Mouse (Mus musculus): ENCODE results near the gene Ankrd13d.

DNA sequence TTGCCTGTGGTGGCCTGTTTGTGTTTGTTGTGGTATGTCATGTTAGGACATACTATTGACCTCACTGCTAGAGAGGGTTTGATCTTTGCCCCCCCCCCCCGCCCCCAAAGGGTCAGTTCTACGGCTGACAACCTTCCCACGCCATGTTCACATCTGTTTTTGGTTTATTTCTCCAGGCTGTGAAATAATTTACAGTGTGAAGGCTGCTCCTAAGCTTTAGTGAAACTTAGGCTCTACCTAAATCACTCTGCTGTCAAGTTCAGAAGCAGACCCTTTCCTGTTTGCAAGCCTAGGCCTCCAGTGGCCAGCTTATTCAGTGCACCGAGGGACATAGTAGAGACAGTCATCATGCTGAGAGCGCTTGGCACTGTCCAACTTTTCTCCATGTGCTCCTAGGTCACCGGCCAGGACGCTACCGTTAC, 42.7 kb downstream of the Ankrd13d start:
- TF ChIP-seq CTCF (IDR thresholded peaks at IDR 0.05; ENCODE audit: insufficient read depth, low read length): no peak
- TF ChIP-seq POLR2A (IDR thresholded peaks at IDR 0.05; ENCODE audit: borderline replicate concordance, extremely low read depth, low read depth, low read length): no peak
